Mouse (Mus musculus) hindbrain, postnatal 0 days (tissue): ENCODE results near the gene Slc35f6. TPM values are rescaled to one million over a fixed set of nuclear protein-coding genes. Genes with fewer than 3 reads are reported as not detected.

ENCODE experiments used
- ATAC-seq: fragments of 200-750 bp; cut with Nextera tagmentation; 2 replicates; pipeline ENCODE4 v1.8.0; 2017; ENCODE audit warnings: mild to moderate bottlenecking, moderate TSS enrichment, moderate library complexity
- DNase-seq: peaks from one replicate; pipeline ENCODE4 v3.0.0-alpha.2; 2015; ENCODE audit warnings: low spot score
- H3K27ac ChIP-seq: fragments of 300-500 bp; sonication (generic); 2 replicates; pipeline ENCODE4 v1.5.1; 2014; ENCODE audit warnings: mild to moderate bottlenecking
- H3K27me3 ChIP-seq: fragments of 300-500 bp; sonication (generic); 2 replicates; pipeline ENCODE4 v1.6.1; 2014; ENCODE audit warnings: low read length, mixed read lengths; ENCODE audit not compliant: insufficient read depth
- H3K36me3 ChIP-seq: fragments of 300-500 bp; sonication (generic); 2 replicates; pipeline ENCODE4 v1.6.1; 2014; ENCODE audit warnings: low read length, mixed read lengths; ENCODE audit not compliant: insufficient read depth
- H3K4me1 ChIP-seq: fragments of 300-500 bp; sonication (generic); 2 replicates; pipeline ENCODE4 v1.6.1; 2014; ENCODE audit warnings: antibody characterized with exemption, low read length, mixed read lengths; ENCODE audit not compliant: insufficient read depth
- H3K4me2 ChIP-seq: fragments of 300-500 bp; sonication (generic); 2 replicates; pipeline ENCODE4 v1.6.1; 2014; ENCODE audit warnings: low read depth, mild to moderate bottlenecking, low read length, moderate library complexity, mixed read lengths
- H3K4me3 ChIP-seq: fragments of 300-500 bp; sonication (generic); 2 replicates; pipeline ENCODE4 v1.5.1; 2014; ENCODE audit warnings: low read length
- H3K9ac ChIP-seq: fragments of 300-500 bp; sonication (generic); replicated peaks from 2 replicates; pipeline ENCODE4 v1.6.1; 2014; ENCODE audit warnings: mild to moderate bottlenecking, low read length, moderate library complexity, mixed read lengths
- H3K9me3 ChIP-seq: fragments of 300-500 bp; sonication (generic); 2 replicates; pipeline ENCODE4 v1.6.1; 2016; ENCODE audit warnings: low read length, mixed read lengths
- CTCF ChIP-seq: IDR thresholded peaks from 2 replicates; pipeline ENCODE4 v1.5.1; 2016; ENCODE audit warnings: antibody characterized with exemption, control low read depth, low read depth
- whole genome bisulfite sequencing: fragments of 180-500 bp; shearing (Covaris S2); extraction: QIAGEN DNeasy Blood & Tissue Kit; methylation state at CpG from one replicate; pipeline ENCODE4 v1.1.7; 2014; 5-methylcytosine and 5-hydroxymethylcytosine counted together
- polyA plus RNA-seq: library from polyadenylated mRNA; unstranded; fragments of >200 nt; fragmentation: Nextera tagmentation; extraction: Ambion mirVana; gene quantifications from 2 replicates; pipeline ENCODE4 v1.2.1, GENCODE M21; 2015
- total RNA-seq: library from RNA; depleted of rRNA; stranded (reverse); fragments of >200 nt; gene quantifications from 2 replicates; pipeline ENCODE4 v1.2.3, GENCODE M21; 2014

Gene Slc35f6
- total and polyA plus RNA-seq, 2 experiments from 2014 or later: 29.6 to 95.8 TPM

- no peak for ATAC-seq
- Histone ChIP-seq H3K36me3 (no peaks in the 10 kb centered on the region), H3K27ac (no peak overlapping the region), H3K4me2 (no peak overlapping the region), H3K27me3 (no peaks in the 10 kb centered on the region), H3K4me1 (peaks cover 5% of the 10 kb centered on the region; the same call in 1 of the 2 replicates), H3K9me3 (no peaks in the 10 kb centered on the region), H3K4me3 (no peak overlapping the region), H3K9ac (no peak overlapping the region)
- WGBS: 94% methylated on average over 7 of the region's 7 CpGs
- TF ChIP-seq CTCF: peak; percentile 27
- DNase-seq: no peak
Observed at GRCm38 (mm10) chr5:30609094-30609493, 38.6 kb upstream of the Slc35f6 start.

GRCm38 (mm10) chr5:30609918-30610645 lies 37.7 kb upstream of the Slc35f6 start:
- Histone ChIP-seq H3K4me3 (no peak overlapping the region), H3K27me3 (no peaks in the 10 kb centered on the region), H3K4me2 (no peak overlapping the region), H3K27ac (no peak overlapping the region), H3K36me3 (no peaks in the 10 kb centered on the region), H3K9me3 (no peaks in the 10 kb centered on the region), H3K4me1 (peaks cover 5% of the 10 kb centered on the region; the same call in 1 of the 2 replicates), H3K9ac (no peak overlapping the region)
- ATAC-seq (no peak), DNase-seq (no peak)
- no peak for TF ChIP-seq CTCF
- 67% methylated on average over 8 of the region's 8 CpGs for WGBS

- Histone ChIP-seq H3K36me3 (no peaks in the 10 kb centered on the region), H3K27me3 (no peaks in the 10 kb centered on the region), H3K4me1 (0 out of 2 replicates have a peak, but pooled peaks cover 4% of the 10 kb centered on the region), H3K27ac (no peak overlapping the region), H3K9ac (no peak overlapping the region), H3K4me2 (no peak overlapping the region), H3K4me3 (no peak overlapping the region), H3K9me3 (no peaks in the 10 kb centered on the region)
- ATAC-seq (no peak), DNase-seq (no peak)
- no peak for TF ChIP-seq CTCF
- 70% methylated on average over 1 of the region's 1 CpGs for WGBS
Observed at GRCm38 (mm10) chr5:30611091-30611490, 36.6 kb upstream of the Slc35f6 start.

GRCm38 (mm10) chr5:30611689-30612088 lies 36.0 kb upstream of the Slc35f6 start:
- no peak for DNase-seq
- no peak for TF ChIP-seq CTCF
- 28% methylated on average over 3 of the region's 3 CpGs for WGBS

GRCm38 (mm10) chr5:30612575-30612974 lies 35.2 kb upstream of the Slc35f6 start:
- Histone ChIP-seq H3K9me3 (no peaks in the 10 kb centered on the region), H3K9ac (no peak overlapping the region), H3K4me2 (no peak overlapping the region), H3K27ac (no peak overlapping the region), H3K4me1 (no peaks in the 10 kb centered on the region), H3K4me3 (no peak overlapping the region), H3K36me3 (no peaks in the 10 kb centered on the region), H3K27me3 (no peaks in the 10 kb centered on the region)
- no peak for ATAC-seq
- WGBS: 90% methylated on average over 4 of the region's 4 CpGs
- no peak for TF ChIP-seq CTCF
- DNase-seq: no peak

More at GRCm38 (mm10) chr5:30611689-30612088, 36.0 kb upstream of the Slc35f6 start:
- Histone ChIP-seq H3K9ac (no peak overlapping the region), H3K27ac (no peak overlapping the region), H3K27me3 (no peaks in the 10 kb centered on the region), H3K4me2 (no peak overlapping the region), H3K9me3 (no peaks in the 10 kb centered on the region), H3K36me3 (no peaks in the 10 kb centered on the region), H3K4me3 (no peak overlapping the region), H3K4me1 (no peaks in the 10 kb centered on the region)
- ATAC-seq: no peak

- no peak overlapping the region for H3K4me3 ChIP-seq
- H3K9ac ChIP-seq: no peak overlapping the region
- DNase-seq (no peak), ATAC-seq (no peak)
- no peaks in the 10 kb centered on the region for H3K27me3 ChIP-seq
- H3K4me1 ChIP-seq: no peaks in the 10 kb centered on the region
- no peak overlapping the region for H3K27ac ChIP-seq
- 79% methylated on average over 8 of the region's 8 CpGs for WGBS
- no peaks in the 10 kb centered on the region for H3K9me3 ChIP-seq
- no peaks in the 10 kb centered on the region for H3K36me3 ChIP-seq
- no peak overlapping the region for H3K4me2 ChIP-seq
- no peak for TF ChIP-seq CTCF
Observed at GRCm38 (mm10) chr5:30613242-30613641, 34.5 kb upstream of the Slc35f6 start.

- no peaks in the 10 kb centered on the region for H3K36me3 ChIP-seq
- no peaks in the 10 kb centered on the region for H3K27me3 ChIP-seq
- no peak overlapping the region for H3K9ac ChIP-seq
- no peak overlapping the region for H3K27ac ChIP-seq
- ATAC-seq: peak; percentile 19; the same call in 1 of the 2 replicates
- H3K9me3 ChIP-seq: no peaks in the 10 kb centered on the region
- DNase-seq: peak; percentile 64
- TF ChIP-seq CTCF: no peak
- no peak overlapping the region for H3K4me2 ChIP-seq
- no peak overlapping the region for H3K4me3 ChIP-seq
- 17% methylated on average over 1 of the region's 1 CpGs for WGBS
- no peaks in the 10 kb centered on the region for H3K4me1 ChIP-seq
Observed at GRCm38 (mm10) chr5:30614221-30614620, 33.5 kb upstream of the Slc35f6 start.
